Mouse (Mus musculus): Measurements from ENCODE around the gene Gm4869. TPM values are rescaled to one million over a fixed set of nuclear protein-coding genes. Genes with fewer than 3 reads are reported as not detected.

The Gm4869 gene
- 0.10 and 0.12 TPM in 2 replicates for polyA plus RNA-seq (2012; rRNA removed)

DNA sequence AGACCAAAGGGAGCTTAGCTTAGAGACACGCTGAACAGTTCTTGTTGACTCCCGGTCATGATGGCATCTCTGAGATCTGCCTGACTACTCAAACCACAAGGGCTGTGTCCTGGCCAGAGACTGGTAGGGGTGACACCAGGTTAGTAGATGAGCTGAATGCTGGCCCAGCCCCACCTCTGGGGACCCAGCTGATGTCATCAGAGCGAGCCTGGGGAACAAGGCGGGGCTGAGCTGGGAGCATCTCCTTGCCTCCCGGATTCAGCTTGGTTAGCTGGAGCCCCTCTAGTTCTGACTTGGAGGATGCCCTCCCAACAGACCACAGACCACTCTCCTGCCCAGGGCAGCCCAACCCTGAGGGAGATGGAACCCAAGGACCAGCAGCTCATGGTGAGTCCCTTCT is at the start of gene Gm4869:
Gene Gm4869 (plus strand): TSS at position 301 of the 400 bp plus-strand sequence.
- DNase-seq (ENCODE audit: low read depth) = no peak
- no peak for TF ChIP-seq POLR2A (IDR thresholded peaks at IDR 0.05; ENCODE audit: borderline replicate concordance, extremely low read depth, insufficient read depth, insufficient read length, poor library complexity, severe bottlenecking)
- TF ChIP-seq CTCF (IDR thresholded peaks at IDR 0.05; ENCODE audit: borderline replicate concordance, extremely low read depth, insufficient read depth, insufficient read length) = no peak

DNA sequence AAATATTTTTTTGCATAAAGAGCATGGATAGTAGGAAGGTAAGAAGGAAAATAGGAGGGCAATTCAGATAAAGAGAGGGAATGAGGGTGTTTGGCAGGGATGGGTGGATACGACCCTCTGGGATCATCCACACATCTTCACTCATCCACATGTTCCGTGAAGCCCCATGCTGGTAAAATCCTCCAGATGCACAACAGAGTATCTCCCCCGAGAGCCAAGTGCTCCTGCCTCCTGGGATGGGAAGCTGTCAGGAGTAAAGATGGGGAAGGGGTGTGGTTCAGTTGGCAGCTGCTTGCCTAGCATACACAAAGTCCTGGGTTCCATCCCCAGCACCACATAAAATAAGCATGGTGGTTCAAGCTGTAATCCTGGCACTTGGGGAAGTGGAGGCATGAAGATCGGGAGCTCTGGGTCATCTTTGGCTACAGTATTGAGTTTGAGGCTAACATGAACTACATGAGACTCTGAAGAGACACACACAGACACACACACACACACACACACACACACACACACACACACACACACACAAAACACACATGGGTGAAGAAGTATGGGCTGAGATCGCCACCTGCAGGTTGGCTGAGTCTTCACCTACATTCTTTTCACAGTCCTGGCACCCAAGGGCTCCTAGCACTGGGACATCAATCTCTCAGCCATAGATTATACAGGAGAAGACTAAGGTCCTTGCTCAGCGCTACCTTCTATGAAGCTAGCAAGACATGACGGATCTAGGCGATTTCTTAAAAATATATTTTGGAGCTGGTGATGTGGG is 49.1 kb upstream of the Gm4869 start:
- TF ChIP-seq POLR2A (IDR thresholded peaks at IDR 0.05; ENCODE audit: borderline replicate concordance, extremely low read depth, insufficient read depth, insufficient read length, poor library complexity, severe bottlenecking) (no peak), CTCF (IDR thresholded peaks at IDR 0.05; ENCODE audit: borderline replicate concordance, extremely low read depth, insufficient read depth, insufficient read length) (peak; percentile 38; the same call in 1 of the 2 replicates)
- DNase-seq (ENCODE audit: low read depth) = peak; percentile 18

DNA sequence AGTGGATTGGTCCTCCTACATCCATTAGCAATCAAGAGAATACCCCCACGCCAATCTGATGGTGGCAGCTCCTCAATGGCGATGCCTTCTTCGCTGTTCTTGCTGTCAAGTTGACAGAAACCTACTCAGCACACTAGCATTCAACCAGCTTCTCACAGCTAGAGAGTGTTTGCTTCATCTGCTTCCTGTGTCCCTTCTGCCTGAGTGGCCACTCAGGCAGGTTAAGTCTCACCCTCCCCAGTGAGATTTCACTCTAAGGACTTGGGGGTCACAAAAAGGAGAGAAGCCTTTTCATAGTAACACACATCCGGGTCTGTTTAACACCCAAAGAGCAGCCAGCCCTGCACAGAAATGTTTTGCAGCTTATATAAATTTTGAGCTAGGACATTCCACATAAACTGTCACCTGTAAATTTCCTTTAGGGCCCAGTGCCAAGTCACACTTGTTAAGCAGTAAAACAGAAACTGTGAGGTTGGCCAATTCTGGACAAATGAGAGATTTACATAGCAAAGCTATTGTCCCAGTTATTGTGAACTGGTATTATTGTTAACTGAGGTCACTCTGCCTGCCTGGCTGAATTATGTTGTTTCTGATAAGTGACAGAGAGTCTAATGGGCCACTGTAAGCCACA is 42.7 kb upstream of the Gm4869 start:
- no peak for DNase-seq (ENCODE audit: low read depth)
- TF ChIP-seq POLR2A (IDR thresholded peaks at IDR 0.05; ENCODE audit: borderline replicate concordance, extremely low read depth, insufficient read depth, insufficient read length, poor library complexity, severe bottlenecking) (no peak), CTCF (IDR thresholded peaks at IDR 0.05; ENCODE audit: borderline replicate concordance, extremely low read depth, insufficient read depth, insufficient read length) (no peak)

DNA sequence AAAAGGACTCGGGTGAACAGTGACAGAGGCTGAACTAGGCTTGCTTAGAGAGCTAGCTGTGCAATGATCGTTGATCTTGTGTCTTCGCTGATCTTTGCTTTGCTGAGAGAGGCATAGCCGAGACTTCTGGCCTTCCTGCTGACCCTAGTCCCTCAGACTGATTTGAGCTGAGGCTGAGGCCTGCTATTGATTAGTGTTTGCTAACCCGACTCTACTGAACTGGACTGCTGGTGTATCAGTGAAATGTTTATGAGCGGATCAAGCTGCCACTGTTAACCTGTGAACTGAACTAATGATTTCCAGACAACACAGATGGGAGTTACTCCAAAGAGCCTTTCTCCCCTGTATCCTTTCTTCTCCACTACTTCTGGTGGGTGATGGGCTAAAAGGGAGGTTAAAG is 40.3 kb upstream of the Gm4869 start:
- TF ChIP-seq CTCF (IDR thresholded peaks at IDR 0.05; ENCODE audit: borderline replicate concordance, extremely low read depth, insufficient read depth, insufficient read length) (no peak), POLR2A (IDR thresholded peaks at IDR 0.05; ENCODE audit: borderline replicate concordance, extremely low read depth, insufficient read depth, insufficient read length, poor library complexity, severe bottlenecking) (no peak)
- DNase-seq (ENCODE audit: low read depth) = no peak

DNA sequence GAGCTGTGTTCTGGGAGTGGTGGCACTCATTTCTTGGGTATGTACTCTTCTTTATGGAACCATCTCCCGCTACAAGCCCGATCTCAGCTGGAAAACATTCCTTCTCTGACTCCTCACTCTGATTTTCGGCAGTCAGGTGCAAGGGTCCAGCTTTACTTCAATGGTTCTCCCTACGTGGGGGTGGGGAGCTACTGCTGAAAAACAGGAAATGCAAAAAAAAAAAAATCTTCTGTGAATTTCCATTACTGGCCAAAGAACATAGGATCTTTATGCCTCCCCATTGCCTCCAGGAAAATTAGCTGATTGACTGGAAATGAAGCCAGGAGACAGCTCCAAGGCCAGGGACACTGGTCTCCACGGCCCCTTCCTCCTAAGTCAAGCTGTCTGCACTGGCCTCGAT is 38.8 kb upstream of the Gm4869 start:
- TF ChIP-seq POLR2A (IDR thresholded peaks at IDR 0.05; ENCODE audit: borderline replicate concordance, extremely low read depth, insufficient read depth, insufficient read length, poor library complexity, severe bottlenecking) = no peak
- no peak for DNase-seq (ENCODE audit: low read depth)

DNA sequence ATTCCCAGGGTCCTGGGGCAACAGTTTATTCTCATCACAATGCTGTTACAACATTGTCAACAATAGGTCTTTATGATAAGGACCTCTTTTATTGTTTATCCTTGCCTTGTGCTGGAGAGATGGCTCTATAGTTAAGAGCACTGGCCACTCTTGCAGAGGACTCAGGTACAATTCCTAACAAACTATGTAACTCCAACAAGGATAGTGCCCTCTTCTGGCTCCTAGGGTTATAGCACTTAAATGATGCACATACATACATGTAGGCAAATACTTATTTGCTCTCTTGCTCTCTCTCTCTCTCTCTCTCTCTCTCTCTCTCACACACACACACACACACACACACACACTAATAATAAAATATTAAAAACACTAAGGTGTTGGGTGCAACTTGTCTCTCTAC is 36.6 kb upstream of the Gm4869 start:
- DNase-seq (ENCODE audit: low read depth) = no peak
- TF ChIP-seq CTCF (IDR thresholded peaks at IDR 0.05; ENCODE audit: borderline replicate concordance, extremely low read depth, insufficient read depth, insufficient read length) (no peak), POLR2A (IDR thresholded peaks at IDR 0.05; ENCODE audit: borderline replicate concordance, extremely low read depth, insufficient read depth, insufficient read length, poor library complexity, severe bottlenecking) (no peak)

DNA sequence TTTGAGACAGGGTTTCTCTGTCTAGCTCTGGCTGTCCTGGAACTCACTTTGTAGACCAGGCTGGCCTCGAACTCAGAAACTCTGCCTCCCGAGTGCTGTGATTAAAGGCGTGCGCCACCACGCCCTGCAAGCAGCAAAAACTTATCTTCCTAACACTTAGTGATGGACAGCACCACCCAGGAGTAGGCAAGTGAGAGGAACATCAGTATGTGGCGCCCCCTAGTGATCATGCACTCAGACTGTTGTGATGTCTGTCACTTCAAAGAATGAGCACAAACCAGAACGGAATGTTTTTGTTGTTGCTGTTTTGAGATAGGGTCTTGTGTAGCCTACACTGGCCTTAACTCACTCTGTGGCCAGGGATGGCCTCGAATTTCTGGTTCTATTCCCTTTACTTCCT is 34.1 kb upstream of the Gm4869 start:
- TF ChIP-seq POLR2A (IDR thresholded peaks at IDR 0.05; ENCODE audit: borderline replicate concordance, extremely low read depth, insufficient read depth, insufficient read length, poor library complexity, severe bottlenecking) = no peak
- TF ChIP-seq CTCF (IDR thresholded peaks at IDR 0.05; ENCODE audit: borderline replicate concordance, extremely low read depth, insufficient read depth, insufficient read length) = peak; percentile 55; the same call in 1 of the 2 replicates
- DNase-seq (ENCODE audit: low read depth) = peak; percentile 45

DNA sequence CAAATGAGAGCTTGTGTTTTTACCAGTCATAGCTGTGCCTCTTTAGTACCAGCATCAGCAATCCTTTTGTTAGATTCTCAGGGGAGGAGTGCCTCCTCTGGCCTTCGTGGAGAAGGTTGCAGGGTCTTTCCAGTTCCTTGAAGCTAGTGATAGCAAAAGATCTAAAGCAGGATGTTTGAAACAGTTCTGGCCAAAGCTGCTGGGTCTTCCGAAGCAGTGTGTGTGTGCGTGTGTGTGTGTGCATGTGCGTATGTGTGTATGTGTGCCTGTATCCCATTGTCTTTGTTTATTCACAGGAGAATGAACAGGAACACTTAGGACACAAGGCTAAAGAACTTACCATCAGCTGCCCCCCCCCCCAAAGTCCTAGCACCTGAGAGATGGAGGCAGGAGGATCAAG is 30.8 kb upstream of the Gm4869 start:
- TF ChIP-seq POLR2A (IDR thresholded peaks at IDR 0.05; ENCODE audit: borderline replicate concordance, extremely low read depth, insufficient read depth, insufficient read length, poor library complexity, severe bottlenecking) (no peak), CTCF (IDR thresholded peaks at IDR 0.05; ENCODE audit: borderline replicate concordance, extremely low read depth, insufficient read depth, insufficient read length) (no peak)

DNA sequence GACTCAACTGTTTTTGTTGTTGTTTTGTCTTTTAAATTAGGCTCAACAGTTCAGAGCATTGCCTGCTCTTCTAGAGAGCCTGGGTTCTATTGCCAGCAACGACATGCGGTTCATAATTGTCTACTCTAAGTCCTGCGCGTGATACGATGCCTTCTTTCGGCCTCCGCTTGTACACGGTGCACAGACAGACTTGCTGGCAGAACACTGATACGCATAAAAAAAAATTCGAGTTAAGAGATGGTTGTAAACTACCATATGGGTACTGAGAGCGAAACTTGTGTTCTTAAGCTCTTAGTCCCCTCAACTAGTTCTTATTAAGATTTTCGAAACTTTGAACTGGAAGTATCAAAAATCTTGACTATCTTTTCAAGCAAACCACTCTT is 27.3 kb upstream of the Gm4869 start:
- TF ChIP-seq POLR2A (IDR thresholded peaks at IDR 0.05; ENCODE audit: borderline replicate concordance, extremely low read depth, insufficient read depth, insufficient read length, poor library complexity, severe bottlenecking) (no peak), CTCF (IDR thresholded peaks at IDR 0.05; ENCODE audit: borderline replicate concordance, extremely low read depth, insufficient read depth, insufficient read length) (no peak)
- no peak for DNase-seq (ENCODE audit: low read depth)

More for the DNA sequence above, 30.8 kb upstream of the Gm4869 start:
- DNase-seq (ENCODE audit: low read depth) = no peak

DNA sequence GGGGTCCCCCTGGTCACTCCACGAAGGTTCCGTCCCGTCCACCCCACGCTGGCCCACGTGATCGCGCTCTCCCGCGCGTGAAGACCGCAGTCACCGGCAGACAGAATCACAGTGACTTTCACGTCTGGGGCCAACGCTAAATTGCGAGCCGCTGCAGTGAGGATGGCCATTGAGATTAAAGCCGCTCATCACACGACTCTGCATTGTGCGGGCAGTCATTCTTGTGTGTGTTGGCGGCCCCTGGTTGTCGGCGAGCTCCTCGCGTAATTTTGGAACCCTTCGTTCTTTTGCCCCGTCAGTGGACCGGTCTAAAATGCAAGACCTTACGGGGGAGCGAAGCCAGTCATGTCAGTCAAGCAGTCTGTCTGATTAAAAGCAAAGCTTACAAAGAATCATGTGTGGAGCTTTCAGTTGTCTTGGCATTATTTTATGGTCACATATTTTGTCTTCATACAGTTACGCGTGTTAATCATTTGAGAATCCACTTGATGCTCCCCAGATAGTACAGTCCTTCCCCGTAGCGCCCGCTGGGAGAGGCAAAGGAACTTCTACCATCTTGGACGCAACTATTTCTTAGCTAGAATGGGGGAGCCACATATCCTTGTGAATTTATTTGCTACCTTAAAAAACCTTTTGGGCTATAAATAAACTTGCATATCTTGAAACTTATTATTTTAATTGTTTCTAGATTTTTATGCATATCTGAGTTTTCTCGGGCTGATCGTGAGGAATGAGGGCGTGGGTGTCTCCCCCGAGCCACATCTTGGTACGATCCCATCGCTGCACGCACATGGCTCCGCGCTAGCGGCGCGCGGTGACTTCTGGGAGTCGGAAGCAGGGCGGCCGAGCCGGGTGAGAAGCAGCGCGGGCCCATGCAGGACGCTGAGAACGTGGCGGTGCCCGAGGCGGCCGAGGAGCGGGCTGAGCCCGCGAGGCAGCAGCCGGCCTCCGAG is 26.7 kb upstream of the Gm4869 start, which contains the start of gene Eif3b:
Gene Eif3b (plus strand): TSS at position 840 of the 953 bp plus-strand sequence.
- DNase-seq (ENCODE audit: low read depth) = peak; percentile 98
- TF ChIP-seq POLR2A (IDR thresholded peaks at IDR 0.05; ENCODE audit: borderline replicate concordance, extremely low read depth, insufficient read depth, insufficient read length, poor library complexity, severe bottlenecking) (peak; percentile 79), CTCF (IDR thresholded peaks at IDR 0.05; ENCODE audit: borderline replicate concordance, extremely low read depth, insufficient read depth, insufficient read length) (0 out of 2 replicates have a peak, but pooled peaks have one; percentile 7)
